Mouse (Mus musculus): ENCODE data around the gene Tpt1.
A peak's percentile ranks its signal among the peaks of the same experiment; 100 is the strongest.

GRCm38 (mm10) chr14:75845698-75846115, 814 bp downstream of the Tpt1 start:
- peak; percentile 46 for TF ChIP-seq CTCF (IDR thresholded peaks at IDR 0.05; ENCODE audit: low read depth)
- no peak for TF ChIP-seq EP300 (IDR thresholded peaks at IDR 0.05; ENCODE audit: low read depth)
